Mouse (Mus musculus) G1E-ER4 (cell line): ENCODE measurements around the gene Pcdh9. TPM values are rescaled to one million over a fixed set of nuclear protein-coding genes. Genes with fewer than 3 reads are reported as not detected.

ENCODE experiments used
- GATA1 ChIP-seq: IDR thresholded peaks from one replicate; pipeline ENCODE4 v1.8.0; 2012; ENCODE audit warnings: low read length, inconsistent platforms
- polyA plus RNA-seq: library from polyadenylated mRNA; stranded (reverse); fragments of >175 nt; gene quantifications from 2 replicates; pipeline ENCODE4 v1.2.3, GENCODE M21; 2012

Pcdh9 gene
- polyA plus RNA-seq = not detected in 2 replicates

- no peak for TF ChIP-seq GATA1
Measured at GRCm38 (mm10) chr14:93890519-93891370, at the start of gene Pcdh9. Pcdh9 (minus strand) TSS chr14:93890679.

- no peak for TF ChIP-seq GATA1
Measured at GRCm38 (mm10) chr14:93906928-93907327, 16.4 kb upstream of the Pcdh9 start.

GRCm38 (mm10) chr14:93898533-93898932 lies 8.1 kb upstream of the Pcdh9 start:
- no peak for TF ChIP-seq GATA1

GRCm38 (mm10) chr14:93895131-93895530 lies 4.7 kb upstream of the Pcdh9 start:
- TF ChIP-seq GATA1 = no peak

GRCm38 (mm10) chr14:93891371-93891746 lies 880 bp upstream of the Pcdh9 start:
- no peak for TF ChIP-seq GATA1

GRCm38 (mm10) chr14:93889839-93890518 lies 500 bp downstream of the Pcdh9 start:
- TF ChIP-seq GATA1 = no peak

- TF ChIP-seq GATA1 = no peak
Measured at GRCm38 (mm10) chr14:93889231-93889630, 1.2 kb downstream of the Pcdh9 start.

- no peak for TF ChIP-seq GATA1
Measured at GRCm38 (mm10) chr14:93888346-93888745, 2.1 kb downstream of the Pcdh9 start.

- no peak for TF ChIP-seq GATA1
Measured at GRCm38 (mm10) chr14:93887066-93887465, 3.4 kb downstream of the Pcdh9 start.

GRCm38 (mm10) chr14:93885551-93886084 lies 4.9 kb downstream of the Pcdh9 start:
- no peak for TF ChIP-seq GATA1

GRCm38 (mm10) chr14:93884467-93884866 lies 6.0 kb downstream of the Pcdh9 start:
- TF ChIP-seq GATA1 = no peak

- no peak for TF ChIP-seq GATA1
Measured at GRCm38 (mm10) chr14:93880071-93880470, 10.4 kb downstream of the Pcdh9 start.

- no peak for TF ChIP-seq GATA1
Measured at GRCm38 (mm10) chr14:93875968-93876367, 14.5 kb downstream of the Pcdh9 start.

- TF ChIP-seq GATA1 = no peak
Measured at GRCm38 (mm10) chr14:93868211-93868610, 22.3 kb downstream of the Pcdh9 start.

GRCm38 (mm10) chr14:93858069-93858468 lies 32.4 kb downstream of the Pcdh9 start:
- no peak for TF ChIP-seq GATA1

GRCm38 (mm10) chr14:93846091-93846677 lies 44.3 kb downstream of the Pcdh9 start:
- TF ChIP-seq GATA1 = no peak

GRCm38 (mm10) chr14:93842686-93843288 lies 47.7 kb downstream of the Pcdh9 start:
- no peak for TF ChIP-seq GATA1
